Mouse (Mus musculus) urinary bladder, postnatal 14 days (tissue): ENCODE data around the gene Rnf157.

Experiments used
- DNase-seq: peaks from one replicate; pipeline ENCODE4 v3.0.0; 2021; ENCODE audit warnings: low spot score

The Rnf157 gene

DNA sequence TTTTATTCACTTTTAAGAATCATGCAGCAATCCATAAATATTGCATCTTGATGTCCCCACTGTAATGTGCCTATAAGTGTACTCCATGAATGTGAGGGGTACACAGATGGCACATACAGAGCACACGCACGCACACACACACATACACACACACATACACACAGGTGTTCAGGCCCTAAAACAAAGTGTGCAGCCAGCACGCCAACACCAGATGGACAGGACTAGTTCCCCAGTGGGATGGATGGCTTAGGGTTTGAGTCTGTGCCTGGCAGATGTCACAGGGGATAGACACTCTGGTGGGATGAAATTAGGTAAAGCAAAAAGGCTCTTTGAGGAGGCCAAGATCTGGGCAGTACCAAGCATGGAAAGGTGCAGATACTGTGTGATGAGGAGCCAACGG lies 76.4 kb downstream of the Rnf157 start:
- no peak for DNase-seq

DNA sequence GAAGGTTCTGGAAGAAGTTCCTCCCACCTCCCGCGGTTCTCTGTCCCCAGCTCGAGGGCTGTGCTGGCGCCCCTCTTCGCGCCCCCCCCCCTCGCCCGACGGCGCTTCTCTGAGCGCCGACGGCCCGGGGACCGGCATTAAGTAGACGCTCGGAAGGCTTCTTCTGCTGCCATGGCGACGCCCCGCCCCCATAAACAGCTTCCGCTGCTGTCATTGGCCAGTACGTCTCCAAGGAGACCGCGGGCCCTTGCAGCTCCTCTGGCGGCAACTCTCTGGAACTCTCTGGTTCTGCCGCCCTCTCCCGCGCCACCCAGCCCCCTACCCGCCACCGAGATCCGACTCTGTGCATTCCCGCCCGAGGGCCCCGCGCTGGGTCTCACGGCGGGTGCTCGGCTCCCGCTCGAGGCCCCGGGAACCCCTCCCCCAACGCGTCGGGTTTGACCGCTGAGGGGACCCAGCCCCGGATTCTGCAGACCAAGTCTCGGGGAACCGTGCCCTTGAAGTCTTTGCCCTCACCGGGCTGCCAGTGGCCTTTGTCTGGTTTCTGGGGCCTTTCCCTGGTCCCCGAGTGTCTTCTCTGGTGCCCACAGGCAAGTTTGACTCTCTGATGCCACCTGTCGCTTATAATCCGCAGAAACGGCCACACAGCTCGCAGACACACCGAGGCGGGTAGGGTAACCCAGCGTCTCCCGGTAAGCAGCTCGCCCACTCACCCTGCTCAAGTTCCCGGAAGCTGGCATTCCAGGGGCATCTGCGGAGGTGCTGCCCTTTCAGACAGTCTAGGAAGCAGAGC lies 77.4 kb downstream of the Rnf157 start, which contains the start of gene Foxj1:
TSS of gene Foxj1 (minus strand) at position 156 of the 793 bp plus-strand sequence.
- peak; percentile 95 for DNase-seq

DNA sequence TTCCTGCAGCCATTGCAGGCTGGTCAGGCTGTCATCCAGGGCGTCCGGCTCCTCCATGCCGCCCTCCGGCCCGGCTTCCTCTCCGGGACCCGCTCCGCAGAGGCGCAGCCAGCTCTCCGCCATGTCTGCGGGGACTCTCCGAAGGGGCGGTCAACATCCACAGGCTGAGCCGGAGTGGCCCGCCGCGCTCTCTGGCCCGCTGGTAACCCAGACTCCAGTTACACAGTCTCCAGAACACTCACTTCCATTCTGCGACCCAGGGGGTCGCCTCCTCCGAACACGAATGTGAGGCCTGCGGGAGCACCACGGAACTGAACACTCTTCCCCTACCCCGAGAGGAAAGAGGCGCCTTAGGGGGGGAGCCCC lies 78.4 kb downstream of the Rnf157 start:
- DNase-seq: no peak

DNA sequence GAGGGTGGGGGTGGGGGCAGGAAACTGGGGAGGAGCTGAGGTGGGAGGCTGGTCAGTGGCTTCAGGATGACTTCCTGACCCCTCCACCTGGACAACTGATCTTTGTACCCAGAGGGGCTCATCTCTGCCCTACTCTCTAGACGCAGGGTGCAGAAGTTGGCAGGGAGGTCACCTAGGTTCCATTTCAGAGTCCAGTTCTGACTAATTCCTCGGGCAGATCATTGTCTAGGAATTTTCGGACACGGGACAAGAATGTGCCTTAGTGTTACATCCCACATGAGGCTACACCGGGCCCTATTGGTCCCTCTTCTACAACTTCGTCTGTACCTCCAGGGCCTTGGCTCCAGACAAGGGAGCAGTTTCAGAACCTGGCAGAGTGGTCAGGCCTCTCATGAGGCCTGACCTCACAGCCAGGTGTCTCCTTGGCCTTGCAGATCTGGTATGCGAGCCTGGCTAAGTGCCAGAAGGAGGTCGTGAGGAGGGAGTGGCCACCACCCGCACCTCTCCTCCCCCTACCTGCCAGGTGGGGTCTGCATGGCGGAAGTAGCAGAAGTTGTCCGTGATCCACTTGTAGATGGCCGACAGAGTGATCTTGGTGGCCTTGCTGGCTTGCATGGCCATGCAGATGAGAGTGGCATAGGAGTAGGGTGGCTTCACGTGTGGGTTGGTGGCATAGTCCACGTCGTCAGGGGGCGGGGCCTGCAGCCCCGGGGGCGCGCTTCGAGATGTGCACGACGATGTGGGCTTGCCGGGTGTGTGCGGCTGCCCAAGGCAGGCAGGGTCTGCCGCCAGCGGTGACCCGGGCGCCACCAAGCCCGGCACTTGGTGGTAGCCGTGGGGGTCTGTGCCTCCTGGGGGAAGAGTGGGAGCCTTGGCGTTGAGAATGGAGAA lies 79.1 kb downstream of the Rnf157 start:
- DNase-seq: no peak

DNA sequence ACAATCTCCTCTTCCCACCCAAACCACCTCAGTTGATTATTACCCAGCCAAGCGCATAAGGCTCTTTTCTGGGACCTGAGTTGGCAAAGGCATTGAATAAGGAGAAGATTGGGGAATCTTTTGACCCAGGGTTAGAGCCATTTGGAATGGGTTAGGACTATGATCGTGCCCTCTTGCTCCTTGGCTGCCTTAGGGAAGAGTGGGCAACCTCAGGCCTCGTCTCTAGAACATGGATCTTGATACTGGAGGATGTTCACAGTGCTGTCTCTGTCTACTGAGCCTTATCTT lies 79.9 kb downstream of the Rnf157 start:
- no peak for DNase-seq

DNA sequence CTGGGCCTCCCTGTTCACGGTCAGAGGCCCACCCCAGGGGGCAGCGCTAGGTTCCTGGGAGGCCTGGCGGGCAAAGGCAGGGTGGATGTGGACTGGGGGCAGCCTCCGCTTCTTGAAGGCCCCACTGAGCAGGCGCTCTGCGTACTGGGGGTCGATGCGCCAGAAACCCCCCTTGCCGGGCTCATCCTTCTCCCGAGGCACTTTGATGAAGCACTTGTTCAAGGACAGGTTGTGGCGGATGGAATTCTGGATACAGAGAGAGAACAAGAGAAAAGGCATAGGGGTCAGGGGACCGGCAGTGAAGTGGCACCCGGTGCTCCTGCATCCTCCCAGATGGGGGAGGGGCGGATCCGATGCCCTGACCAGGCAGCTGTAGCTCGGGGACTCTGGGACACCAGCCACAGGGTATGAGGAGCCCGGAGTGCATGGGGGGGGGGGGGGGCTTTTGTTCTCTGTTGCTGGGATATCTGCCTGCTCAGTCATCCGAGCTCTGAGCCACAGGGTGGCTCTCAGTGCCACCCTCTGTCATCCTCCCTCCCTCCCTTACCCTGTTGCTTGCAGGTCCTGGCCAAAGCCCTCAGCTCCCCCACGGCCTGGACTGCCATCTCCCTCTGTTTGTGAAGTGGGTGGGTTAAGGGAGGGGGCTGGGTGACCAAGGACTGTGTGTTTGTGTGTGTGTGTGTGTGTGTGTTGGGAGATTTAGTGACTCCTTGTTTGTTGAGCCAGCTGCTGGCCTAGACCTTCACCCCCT lies 80.4 kb downstream of the Rnf157 start:
- no peak for DNase-seq

DNA sequence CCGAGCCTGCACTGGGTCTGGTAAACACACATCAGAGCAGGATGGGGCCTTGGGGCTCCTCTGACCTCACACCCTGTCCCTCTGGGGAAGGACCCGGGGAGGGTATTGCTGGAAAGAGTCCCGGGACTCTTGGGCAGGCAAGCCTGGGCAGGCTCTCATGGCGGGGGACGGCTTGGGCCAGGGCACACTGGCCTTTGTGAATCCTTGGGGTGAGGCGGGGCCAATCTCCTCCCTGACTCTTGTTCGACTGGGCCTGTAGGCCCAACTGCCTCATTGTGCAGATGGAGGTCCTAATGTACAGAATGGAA lies 82.7 kb downstream of the Rnf157 start:
- DNase-seq: peak; percentile 62

DNA sequence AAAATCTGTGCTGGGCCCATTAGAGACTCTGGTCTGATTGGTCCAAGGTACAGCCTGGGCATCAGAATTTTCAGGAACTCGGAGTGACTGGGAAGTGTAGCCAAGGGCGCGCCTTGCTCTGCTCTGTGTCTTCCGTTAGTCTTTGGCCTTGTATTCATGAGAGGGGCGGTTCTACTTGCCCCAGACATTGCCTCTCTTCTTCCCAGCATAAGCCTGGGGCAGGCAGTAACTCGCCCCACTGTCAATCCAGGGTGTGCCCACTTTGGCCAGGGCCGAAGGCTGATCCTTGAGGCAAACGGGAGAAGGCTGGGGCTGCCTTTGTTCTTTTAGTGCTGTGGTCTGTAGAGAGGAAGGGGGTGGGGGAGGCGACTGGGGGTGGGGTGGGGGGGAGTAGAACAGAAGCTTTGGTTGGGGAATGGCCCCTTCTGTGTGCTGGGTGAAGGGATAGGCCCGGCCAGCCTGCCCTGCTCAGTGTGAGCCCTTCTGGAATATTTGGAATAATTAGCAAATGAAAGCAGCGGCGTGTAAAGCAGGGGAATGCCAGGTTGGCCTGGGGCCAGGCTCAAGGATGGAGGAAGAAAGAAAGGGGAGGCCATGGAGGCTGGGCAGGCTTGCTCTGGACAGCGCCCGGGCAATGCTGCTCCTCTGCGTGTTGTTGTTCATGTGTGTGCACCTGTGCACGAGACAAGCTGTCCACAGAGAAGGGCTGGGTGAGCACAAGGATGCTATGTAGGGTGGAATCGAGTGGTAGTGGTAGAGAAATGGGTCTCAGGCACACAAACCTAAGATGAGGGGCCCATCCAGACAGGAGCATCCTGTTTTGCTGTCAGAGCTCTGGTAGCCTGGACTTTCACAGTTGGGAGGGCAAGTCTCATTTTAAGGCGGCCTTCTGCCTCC lies 83.3 kb downstream of the Rnf157 start:
- peak; percentile 48 for DNase-seq

DNA sequence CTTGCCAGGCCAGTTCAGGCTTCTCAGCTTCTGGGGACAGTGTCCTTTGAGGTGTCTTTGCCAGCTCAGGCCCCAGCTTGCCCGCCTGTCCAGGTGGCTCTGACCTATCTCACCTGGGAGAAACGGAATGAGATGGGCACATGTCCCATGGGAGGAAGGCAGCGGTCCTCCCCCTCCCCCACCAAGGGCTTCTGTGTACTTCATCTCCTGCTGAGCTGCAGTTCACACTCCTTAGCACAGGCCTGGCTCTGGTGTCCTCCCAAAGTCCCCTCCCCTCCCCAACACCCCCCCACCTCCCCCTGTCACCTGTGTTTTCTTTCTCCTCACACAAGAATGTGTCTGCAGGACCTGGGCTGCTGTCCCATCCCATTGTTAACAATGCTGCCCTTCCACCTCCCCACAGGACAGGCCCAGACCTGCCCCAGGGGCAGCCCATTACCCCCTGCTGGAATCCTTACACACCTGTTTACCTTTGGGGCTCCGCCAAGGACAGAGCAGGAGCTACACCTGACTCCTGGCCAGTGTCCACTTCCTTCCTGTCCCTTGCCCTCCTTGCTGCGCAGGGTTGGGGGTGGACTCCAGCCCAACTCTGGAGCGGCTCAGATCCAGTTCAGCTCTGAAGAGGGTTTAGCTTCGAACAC lies 85.7 kb downstream of the Rnf157 start:
- DNase-seq: peak; percentile 84

DNA sequence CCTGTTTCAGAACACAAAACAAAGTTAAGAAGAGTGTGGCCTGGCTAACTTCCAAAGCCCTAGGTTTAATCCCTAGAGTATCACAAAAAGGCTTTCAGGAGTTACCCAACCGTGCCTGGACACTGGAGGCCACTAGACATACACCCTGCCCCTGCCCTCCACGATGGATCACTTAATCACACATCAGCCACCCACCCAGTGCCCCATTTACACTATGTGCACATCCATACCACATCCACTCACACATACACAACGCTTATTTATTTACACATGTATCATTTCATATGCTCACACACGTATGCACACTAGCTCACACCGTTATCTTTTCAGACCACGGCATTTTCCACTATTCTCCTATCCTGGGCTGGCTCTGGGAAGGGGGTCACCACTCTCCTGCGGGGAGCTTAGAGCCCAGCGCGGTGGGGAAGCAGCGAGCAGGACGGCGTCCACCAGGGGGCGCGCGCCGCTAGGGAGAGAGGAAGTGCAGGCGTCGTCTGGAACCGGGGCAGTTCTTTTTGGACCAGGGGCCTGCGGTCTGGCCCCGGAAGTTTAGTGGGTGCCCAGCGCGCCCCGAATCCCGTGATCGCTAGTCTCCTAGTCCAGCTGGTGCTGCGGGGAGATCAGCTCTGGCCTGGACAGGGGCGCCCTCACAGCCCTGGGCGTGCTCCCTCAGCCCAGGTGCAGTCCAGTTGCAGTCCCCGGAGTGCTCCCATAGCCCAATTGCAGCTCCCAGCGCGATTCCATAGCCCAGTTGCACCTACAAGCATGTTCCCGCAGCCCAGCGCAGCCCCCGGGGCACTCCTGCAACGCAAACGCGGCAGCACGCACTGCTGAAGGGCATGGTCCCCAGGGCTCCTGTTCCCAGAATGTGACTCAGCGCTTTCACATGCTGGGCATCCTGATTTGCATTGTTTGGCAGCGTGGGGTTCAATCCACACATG lies 93.8 kb downstream of the Rnf157 start:
- peak; percentile 92 for DNase-seq

DNA sequence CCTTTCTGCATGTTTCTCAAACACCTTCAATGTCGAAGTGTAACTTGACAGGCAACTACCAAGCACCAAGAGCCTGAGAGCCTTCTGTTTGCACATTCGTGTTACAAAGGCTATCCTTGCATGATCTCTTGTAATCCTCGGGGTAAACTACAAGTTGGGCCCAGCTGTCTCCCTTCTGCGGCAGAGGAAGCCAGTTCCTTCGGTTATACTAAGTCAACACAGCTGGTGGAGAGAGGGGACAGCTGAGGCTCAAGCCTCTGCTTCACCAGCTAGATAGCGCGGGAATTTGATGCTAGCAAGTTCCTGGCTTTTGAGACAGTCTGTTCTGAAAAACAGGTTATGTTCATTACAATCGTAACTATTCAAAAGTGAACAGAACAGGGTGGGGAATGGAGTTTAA lies 100.5 kb downstream of the Rnf157 start:
- no peak for DNase-seq

DNA sequence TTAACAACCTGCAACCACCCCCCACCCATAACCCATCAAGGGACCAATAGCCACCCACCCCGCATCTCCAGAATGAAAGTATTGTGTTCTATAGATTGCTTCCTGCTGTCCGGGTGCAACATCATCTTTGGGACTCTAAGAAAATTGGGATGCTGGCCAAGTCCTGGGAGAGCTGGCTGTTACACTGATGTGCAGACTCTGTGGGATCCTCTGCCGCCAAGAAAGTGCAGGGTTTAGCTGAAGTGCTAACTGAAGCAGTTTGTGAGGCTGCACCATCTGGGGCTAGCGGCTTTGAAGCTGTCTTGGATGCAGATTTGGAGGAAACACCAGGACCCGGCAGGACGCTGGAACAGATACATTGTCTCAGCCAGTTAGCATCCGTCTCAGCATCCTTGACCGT lies 101.7 kb downstream of the Rnf157 start:
- DNase-seq: no peak

DNA sequence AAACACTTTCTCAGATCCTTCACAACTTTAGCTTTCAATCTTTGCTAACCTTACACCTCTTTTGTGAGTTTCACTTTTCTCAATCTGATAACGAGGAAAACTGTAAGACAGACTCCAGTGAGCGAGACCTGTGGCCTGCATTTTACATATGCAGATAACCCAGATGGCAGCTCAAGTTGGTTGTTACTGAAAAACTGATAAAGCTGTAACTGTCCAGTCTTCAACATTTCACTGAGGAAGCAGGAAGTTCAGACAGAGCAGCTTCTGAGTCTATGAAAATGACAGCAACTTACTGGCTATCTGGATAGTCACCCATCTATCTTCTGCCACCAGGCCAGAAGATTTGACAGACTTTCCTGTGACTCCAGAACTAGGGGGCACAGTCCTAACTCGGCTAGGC lies 103.2 kb downstream of the Rnf157 start:
- no peak for DNase-seq

DNA sequence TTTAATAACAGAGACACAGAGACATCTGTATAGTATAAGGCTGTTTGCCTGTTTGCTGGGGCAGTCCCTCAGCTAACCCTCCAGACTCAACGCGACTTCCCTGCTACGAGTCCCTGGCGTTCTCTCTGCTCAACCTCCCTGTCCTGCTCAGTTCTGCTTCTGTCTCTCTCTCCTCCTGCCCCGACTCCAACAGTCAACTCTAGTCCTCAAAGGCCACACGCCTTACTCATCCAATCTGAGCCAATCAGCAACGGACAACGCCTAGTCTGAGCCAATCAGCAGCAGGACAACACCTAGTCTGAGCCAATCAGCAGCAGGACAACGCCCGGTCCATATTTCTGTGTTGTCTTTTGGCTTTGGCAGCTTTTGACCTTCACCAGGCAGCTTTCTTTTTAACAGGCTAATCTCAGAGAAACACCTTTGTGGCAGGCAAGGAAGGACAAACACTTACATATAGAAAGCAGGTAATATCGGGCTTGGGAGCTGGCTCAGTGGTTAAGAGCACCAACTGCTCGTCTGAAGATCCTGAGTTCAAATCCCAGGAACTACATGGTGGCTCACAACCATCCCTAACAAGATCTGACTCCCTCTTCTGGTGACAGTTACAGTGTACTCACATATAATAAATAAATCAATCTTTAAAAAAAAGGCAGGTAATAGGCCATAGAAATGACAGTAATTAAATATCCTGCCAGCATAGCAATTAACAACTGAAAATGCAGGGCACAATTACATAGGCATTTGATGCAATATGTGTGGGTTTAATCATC lies 104.9 kb downstream of the Rnf157 start:
- DNase-seq: no peak

DNA sequence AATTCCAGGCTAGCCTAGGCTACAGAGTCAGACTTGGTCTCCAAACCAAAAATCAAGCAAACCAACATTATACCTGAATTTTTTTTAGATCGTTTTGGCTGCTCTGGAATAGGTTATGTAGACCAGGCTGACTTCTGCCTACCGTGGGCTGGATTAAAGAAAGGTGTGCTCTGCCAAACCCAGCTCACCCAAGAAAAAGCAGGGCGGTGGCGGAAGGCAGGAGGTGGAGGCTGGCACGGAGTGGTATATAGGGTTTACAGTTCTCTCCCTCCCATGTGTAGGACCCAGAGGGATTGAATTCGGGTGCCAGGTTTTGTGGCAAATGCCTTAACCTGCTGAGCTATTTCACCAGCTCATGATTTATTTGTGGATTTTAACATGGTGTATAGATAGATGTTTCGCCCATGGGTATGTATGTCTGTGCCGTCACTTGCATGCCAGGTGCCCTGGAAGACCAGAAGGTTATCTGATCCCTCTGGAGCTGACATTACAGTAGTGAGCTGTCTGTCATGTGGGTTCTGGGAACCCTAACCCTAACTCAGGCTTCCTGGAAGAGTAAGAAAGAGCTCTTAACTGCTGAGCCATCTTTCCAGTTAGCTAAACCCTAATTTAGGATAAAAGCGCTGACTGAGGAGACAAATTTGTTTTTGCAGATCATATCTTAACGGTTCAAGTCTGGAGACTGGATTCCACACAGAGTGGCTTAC lies 105.7 kb downstream of the Rnf157 start, which contains the start of gene Exoc7:
TSS of gene Exoc7 (minus strand) at position 215 of the 707 bp plus-strand sequence.
- no peak for DNase-seq

DNA sequence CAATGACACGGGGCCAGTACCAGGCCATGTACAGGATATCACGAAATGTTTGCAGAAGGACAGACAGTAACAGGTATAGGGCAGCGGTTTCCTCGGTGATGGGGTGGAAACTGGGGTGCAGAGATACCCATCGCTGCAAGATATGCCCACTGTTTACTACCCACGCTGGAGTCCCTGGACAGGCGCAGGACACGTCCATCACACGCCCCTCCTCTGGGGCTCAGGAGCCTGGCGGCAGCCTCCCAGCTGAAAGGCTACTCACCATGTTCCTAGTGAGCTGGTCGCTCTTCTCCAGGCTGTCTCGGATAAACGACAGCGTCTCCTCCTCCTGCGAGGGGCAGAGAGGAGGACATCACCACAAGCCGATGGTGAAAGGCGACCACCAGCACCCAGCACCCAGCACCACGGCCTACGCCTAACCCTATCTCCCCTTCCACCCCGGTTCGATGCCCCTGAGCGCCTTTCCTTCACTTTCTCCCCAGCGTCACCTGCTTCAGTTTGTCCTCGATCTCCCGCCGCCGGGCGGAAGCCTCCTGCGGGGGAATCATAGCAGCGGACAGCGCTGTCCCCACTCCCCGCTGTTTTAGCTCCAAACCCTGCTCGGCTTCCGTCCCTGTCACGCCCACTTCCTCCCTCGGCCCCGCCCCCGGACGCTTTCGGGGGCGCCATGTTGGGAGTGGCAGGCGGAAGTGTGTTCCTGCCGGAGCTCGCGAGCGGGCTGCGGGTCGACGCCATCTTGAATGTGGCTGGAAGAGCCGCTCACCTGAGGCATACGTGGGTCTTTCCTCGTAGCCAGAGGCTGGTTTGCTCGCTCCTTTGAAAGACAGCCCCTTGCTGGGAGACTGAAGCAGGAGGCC lies 106.5 kb downstream of the Rnf157 start:
- peak; percentile 94 for DNase-seq

DNA sequence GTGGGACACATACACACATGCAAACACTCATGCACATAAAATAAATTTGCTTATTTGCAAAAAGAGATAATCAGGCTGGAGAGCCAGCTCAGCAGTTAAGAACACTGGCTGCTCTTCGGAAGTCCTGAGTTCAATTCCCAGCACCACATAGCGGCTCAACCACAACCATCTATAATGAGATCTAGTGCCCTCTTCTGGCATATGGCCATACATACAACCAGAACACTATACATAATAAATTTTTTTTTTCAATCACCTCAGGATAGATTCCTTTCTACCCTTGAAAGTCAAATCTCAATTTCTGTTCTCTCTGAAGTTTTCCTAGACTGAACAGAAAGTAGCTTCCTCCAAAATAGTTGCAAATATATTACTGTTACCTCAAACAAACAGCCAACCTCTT lies 107.4 kb downstream of the Rnf157 start:
- DNase-seq: no peak

DNA sequence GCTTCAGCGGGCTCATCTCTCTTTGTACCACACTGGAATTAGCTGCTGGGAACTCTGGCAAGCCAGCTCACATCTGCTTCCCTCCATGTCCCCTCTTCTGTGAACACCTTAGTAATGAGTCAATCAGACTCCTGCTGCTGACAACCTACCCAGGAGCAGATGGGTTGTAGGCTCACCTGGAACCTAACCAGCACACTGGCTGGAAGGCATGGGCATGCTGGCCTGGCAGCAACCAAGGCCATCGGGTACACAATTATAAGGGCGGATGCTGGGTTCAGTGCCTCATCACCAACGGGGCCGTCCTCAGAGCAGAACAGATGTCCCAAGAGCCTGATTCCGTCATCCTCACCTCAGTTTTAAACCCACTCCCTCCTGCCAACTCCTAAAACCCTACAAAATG lies 114.2 kb downstream of the Rnf157 start:
- no peak for DNase-seq
